Mouse (Mus musculus) forebrain, embryonic 16.5 days (tissue): Measurements from ENCODE around the gene Sorl1. TPM values are rescaled to one million over a fixed set of nuclear protein-coding genes. Genes with fewer than 3 reads are reported as not detected.

Experiments
- ATAC-seq: fragments of 200-750 bp; cut with Nextera tagmentation; 2 replicates; pipeline ENCODE4 v1.8.0; 2017; ENCODE audit warnings: mild to moderate bottlenecking, moderate library complexity
- H3K27ac ChIP-seq: fragments of 300-500 bp; sonication (generic); 2 replicates; pipeline ENCODE4 v1.5.1; 2014; ENCODE audit warnings: low read length, control low read depth
- H3K27me3 ChIP-seq: fragments of 300-500 bp; sonication (generic); replicated peaks from 2 replicates; pipeline ENCODE4 v1.6.1; 2014; ENCODE audit warnings: low read length; ENCODE audit not compliant: control insufficient read depth, insufficient read depth
- H3K36me3 ChIP-seq: fragments of 300-500 bp; sonication (generic); 2 replicates; pipeline ENCODE4 v1.6.1; 2014; ENCODE audit not compliant: control insufficient read depth, insufficient read depth
- H3K4me1 ChIP-seq: fragments of 300-500 bp; sonication (generic); replicated peaks from 2 replicates; pipeline ENCODE4 v1.6.1; 2014; ENCODE audit warnings: low read length; ENCODE audit not compliant: control insufficient read depth, insufficient read depth
- H3K4me2 ChIP-seq: fragments of 300-500 bp; sonication (generic); 2 replicates; pipeline ENCODE4 v1.6.1; 2014; ENCODE audit warnings: mild to moderate bottlenecking, low read length, control low read depth
- H3K4me3 ChIP-seq: fragments of 300-500 bp; sonication (generic); replicated peaks from 2 replicates; pipeline ENCODE4 v1.5.1; 2014; ENCODE audit warnings: mild to moderate bottlenecking, low read length, control low read depth
- H3K9ac ChIP-seq: fragments of 300-500 bp; sonication (generic); replicated peaks from 2 replicates; pipeline ENCODE4 v1.6.1; 2014; ENCODE audit warnings: low read depth, low read length, control low read depth
- H3K9me3 ChIP-seq: fragments of 300-500 bp; sonication (generic); 2 replicates; pipeline ENCODE4 v1.6.1; 2016; ENCODE audit warnings: low read length; ENCODE audit not compliant: control insufficient read depth
- WGBS: fragments of 180-500 bp; shearing (Covaris S2); extraction: QIAGEN DNeasy Blood & Tissue Kit; methylation state at CpG from one replicate; pipeline ENCODE4 v1.1.7; 2014; 5-methylcytosine and 5-hydroxymethylcytosine counted together
- polyA plus RNA-seq: library from polyadenylated mRNA; unstranded; fragments of >200 nt; fragmentation: Nextera tagmentation; extraction: Ambion mirVana; gene quantifications from 2 replicates; pipeline ENCODE4 v1.2.1, GENCODE M21; 2015

Gene Sorl1
- polyA plus RNA-seq, 1 experiment from 2014 or later, result 14.6 TPM

DNA sequence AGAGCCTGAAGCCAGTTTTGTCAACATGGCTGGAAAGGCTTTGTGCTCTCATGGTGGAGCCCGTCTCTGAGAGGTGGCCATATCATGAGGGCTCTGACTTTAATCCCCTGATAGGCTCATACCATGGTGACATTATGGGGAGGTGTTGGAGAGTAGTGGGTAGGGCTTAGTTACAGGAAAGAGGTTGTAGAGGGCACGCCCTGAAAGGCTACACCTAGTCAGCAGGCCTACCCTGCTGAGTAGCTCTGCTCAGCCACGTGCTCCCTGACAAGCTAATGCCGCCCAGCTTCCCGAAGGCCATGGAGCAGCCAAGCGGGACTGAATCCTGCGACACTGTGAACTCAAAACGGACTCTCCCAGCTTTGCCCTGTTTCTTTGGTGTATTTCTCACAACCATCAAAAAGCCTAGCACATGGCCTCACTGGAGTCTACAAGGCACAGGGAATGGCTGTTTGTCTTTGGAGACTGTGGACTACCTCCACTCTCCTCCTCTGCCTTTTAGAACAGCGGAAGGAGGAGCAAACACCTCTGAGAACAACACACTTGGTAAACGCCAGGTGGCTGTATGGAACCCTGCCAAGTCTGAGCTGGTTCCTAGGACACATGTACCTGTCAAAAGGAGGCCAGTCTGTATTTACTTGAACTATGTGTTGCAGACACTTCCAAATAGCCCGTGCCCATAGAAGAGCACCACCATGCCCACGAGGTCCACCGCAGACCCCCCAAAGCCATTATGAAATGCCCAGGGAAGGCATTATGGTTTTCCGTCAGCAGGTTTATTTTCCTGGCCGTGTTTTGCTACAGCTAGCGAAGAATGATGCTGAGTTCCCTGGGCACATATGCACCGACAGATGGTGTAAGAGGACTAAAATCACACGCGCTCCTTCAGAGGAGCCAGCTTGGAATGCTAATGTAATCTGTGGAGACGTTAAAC, 69.5 kb downstream of the Sorl1 start:
- Histone ChIP-seq H3K9me3 (no peaks in the 10 kb centered on the region; the same call in 1 of the 2 replicates), H3K4me3 (no peak overlapping the region), H3K9ac (no peak overlapping the region), H3K4me1 (peaks cover 30% of the 10 kb centered on the region), H3K4me2 (peak overlapping the region; percentile 18; the same call in 1 of the 2 replicates), H3K27ac (peak overlapping the region; percentile 85), H3K36me3 (0 out of 2 replicates have a peak, but pooled peaks cover 3% of the 10 kb centered on the region), H3K27me3 (no peaks in the 10 kb centered on the region)
- ATAC-seq, result peak; percentile 94
- 44% methylated on average over 20 of the region's 20 CpGs for WGBS

DNA sequence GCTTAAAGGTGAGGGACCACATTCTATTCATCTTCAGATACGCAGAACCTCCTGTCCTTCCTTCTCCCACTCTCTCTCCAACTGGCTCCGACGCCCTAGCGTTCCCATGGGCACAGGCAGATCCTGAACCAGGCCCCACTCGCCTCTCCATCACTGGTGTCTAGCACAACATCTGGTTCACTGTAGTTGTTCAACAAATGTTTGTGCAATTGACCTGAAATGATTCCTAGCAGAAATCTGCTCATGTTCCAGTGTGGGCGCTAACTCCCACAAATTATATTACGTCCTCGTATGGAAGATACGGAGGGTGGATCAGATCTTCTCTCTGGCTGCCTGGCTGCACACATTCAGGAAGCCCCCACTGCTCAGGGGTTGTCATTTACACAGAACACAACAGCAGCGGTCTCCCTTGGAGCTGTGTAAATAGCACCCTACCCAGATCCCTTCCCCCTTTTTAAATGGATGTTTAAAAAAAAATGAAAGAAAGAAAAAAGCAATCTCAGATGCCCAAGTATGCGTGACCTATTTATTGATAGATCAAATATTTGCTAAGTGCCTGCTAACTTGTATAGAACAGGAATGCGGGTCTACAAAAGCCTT, 70.4 kb downstream of the Sorl1 start:
- no peak overlapping the region for H3K4me3 ChIP-seq
- H3K4me2 ChIP-seq, result no peak overlapping the region
- H3K9me3 ChIP-seq, result no peaks in the 10 kb centered on the region; the same call in 1 of the 2 replicates
- H3K36me3 ChIP-seq, result 0 out of 2 replicates have a peak, but pooled peaks cover 3% of the 10 kb centered on the region
- H3K27me3 ChIP-seq, result no peaks in the 10 kb centered on the region
- H3K4me1 ChIP-seq, result peaks cover 30% of the 10 kb centered on the region
- 52% methylated on average over 12 of the region's 12 CpGs for WGBS
- no peak for ATAC-seq
- peak overlapping the region; percentile 84 for H3K27ac ChIP-seq
- H3K9ac ChIP-seq, result no peak overlapping the region

DNA sequence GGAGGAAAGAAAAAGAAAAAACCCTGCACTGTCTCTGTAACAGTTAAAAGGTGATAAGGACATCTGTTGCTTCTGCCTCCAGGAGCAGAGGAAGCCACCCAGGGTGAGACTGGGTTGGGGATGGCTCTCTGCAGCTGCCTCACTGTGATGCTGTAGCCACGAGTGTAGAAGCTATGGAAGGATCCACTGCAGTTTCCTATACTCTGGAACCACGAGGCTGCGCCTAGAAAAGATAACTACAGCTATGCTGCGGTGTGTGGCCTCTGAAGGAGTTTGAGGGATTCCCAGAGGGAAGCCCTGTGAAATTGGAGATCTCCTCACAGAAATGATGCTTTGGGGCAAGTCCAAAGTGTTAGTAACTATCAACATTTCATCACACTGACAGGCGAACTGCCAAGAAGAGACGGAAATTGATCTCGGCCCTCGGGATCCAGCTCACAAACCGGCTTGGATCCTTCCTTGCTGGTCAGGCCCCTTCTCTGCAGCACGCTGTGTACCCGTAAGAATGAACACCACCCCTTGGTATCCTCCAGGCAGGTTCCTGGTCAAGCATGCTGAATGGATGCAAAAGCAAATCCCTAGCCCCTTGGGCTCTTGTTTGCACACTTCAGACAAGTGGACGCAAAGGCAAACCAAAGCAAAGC, 71.3 kb downstream of the Sorl1 start:
- Histone ChIP-seq H3K4me2 (no peak overlapping the region), H3K4me1 (peaks cover 30% of the 10 kb centered on the region), H3K9ac (no peak overlapping the region), H3K27ac (no peak overlapping the region), H3K4me3 (no peak overlapping the region), H3K36me3 (0 out of 2 replicates have a peak, but pooled peaks cover 3% of the 10 kb centered on the region), H3K9me3 (no peaks in the 10 kb centered on the region; the same call in 1 of the 2 replicates), H3K27me3 (no peaks in the 10 kb centered on the region)
- no peak for ATAC-seq
- 59% methylated on average over 12 of the region's 12 CpGs for WGBS

DNA sequence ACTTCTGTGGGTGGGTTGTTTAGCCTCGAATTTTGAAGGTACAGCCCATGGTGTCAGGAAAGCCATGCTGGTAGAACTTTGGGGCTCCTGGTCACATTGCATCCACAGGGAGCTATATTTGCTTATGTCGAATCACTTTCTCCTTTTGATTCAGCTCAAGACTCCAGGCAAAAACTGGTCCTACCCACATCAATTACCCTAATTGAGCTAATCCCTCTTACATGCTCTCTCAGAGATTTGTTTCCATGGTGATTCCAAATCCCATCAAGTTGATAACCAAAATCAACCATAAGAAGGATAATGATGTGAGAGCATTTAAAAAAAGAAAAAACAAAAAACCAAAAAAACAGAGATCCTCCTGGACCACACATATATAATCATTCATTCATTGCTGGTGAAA, 75.6 kb downstream of the Sorl1 start:
- 5% methylated on average over 2 of the region's 2 CpGs for WGBS
- no peak overlapping the region for H3K27ac ChIP-seq
- H3K4me1 ChIP-seq, result peaks cover 10% of the 10 kb centered on the region; the same call in 1 of the 2 replicates
- no peak for ATAC-seq
- H3K9ac ChIP-seq, result no peak overlapping the region
- no peaks in the 10 kb centered on the region; the same call in 1 of the 2 replicates for H3K9me3 ChIP-seq
- no peak overlapping the region for H3K4me3 ChIP-seq
- peaks cover 3% of the 10 kb centered on the region for H3K36me3 ChIP-seq
- H3K27me3 ChIP-seq, result no peaks in the 10 kb centered on the region
- H3K4me2 ChIP-seq, result no peak overlapping the region

DNA sequence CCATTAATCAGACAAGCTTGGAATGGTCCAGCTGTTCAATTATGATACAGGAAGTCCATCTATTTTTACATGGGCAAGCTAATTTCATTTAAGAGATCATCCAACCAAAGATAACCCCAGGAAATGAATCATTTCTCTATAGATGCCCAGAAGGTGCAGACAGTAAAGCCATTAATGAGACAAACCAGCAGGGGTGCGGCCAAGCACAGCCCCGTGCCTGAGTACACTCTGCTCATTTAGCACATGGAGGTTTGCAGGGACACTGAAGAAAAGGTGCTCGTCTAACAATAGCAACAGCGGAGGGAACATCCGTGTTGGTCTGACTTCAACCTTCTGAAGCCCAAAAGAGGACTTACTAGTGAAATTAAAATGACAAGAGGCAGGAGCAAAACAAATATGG, 76.3 kb downstream of the Sorl1 start:
- Histone ChIP-seq H3K27me3 (no peaks in the 10 kb centered on the region), H3K4me1 (peaks cover 4% of the 10 kb centered on the region; the same call in 1 of the 2 replicates), H3K4me2 (no peak overlapping the region), H3K9ac (no peak overlapping the region), H3K9me3 (no peaks in the 10 kb centered on the region; the same call in 1 of the 2 replicates), H3K27ac (no peak overlapping the region), H3K4me3 (no peak overlapping the region), H3K36me3 (peaks cover 5% of the 10 kb centered on the region)
- 26% methylated on average over 5 of the region's 5 CpGs for WGBS
- no peak for ATAC-seq

DNA sequence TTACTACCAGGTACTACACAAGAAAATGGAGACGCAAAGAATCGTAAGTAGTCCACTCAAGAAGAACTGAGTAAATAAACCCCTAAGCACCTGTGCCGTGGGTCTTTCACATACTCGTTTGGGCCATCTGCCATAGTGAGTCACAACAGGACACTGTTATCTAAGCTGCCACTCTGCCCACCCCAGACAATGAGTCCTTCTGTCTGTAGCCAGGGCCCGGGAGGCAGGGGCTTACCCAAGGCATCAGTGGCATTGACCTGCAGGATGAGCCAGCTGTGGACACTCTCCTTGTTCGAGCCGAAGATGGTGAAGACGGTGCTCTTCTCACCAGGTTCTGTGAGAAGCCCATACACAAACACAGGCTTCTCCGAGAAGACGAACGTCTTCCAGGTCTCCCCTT, 77.8 kb downstream of the Sorl1 start:
- H3K27me3 ChIP-seq, result no peaks in the 10 kb centered on the region
- H3K36me3 ChIP-seq, result peaks cover 5% of the 10 kb centered on the region
- no peak overlapping the region for H3K4me2 ChIP-seq
- no peak overlapping the region for H3K9ac ChIP-seq
- ATAC-seq, result no peak
- H3K9me3 ChIP-seq, result no peaks in the 10 kb centered on the region; the same call in 1 of the 2 replicates
- 89% methylated on average over 11 of the region's 11 CpGs for WGBS
- H3K27ac ChIP-seq, result no peak overlapping the region
- H3K4me3 ChIP-seq, result no peak overlapping the region
- H3K4me1 ChIP-seq, result no peaks in the 10 kb centered on the region

DNA sequence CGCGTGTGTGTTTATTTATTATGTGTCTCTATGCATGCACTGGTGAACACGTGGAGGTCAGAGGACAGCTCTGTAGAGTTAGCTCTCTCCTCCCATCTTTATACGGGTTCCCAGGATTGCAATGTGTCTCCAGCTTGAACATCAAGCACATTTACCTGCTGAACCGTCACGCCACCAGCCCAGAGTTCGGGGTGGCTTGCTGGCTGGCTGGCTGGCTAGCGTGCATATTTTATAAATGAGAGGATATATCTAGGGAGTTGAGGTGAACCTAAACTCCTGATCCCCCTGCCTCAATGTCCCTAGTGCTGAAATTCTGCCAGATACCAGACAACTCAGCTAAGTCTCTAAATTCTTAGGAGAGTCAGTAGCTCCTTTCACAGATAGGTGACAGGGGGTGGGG, 79.4 kb downstream of the Sorl1 start:
- ATAC-seq, result no peak
- H3K4me2 ChIP-seq, result no peak overlapping the region

DNA sequence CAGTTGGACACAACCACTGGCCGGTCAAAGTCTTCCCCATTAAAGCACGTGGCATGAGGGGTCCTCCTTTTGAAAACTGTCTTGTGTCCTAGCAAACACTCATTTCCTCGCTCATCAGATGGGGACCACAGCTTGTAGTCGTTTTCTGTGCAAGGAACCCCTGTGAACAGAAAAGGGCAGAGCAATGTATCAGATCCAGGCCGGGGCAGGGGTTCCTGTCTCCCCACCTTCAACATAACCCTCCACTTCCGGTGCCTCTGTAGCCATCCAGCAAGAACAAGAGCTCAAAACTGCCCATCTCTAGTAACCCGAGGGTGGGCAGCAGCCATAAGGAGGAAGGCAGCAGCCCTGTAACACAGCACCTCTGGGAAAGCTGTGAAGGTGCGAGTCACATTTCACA, 80.2 kb downstream of the Sorl1 start:
- WGBS, result 92% methylated on average over 8 of the region's 8 CpGs
- no peak overlapping the region for H3K27ac ChIP-seq
- H3K36me3 ChIP-seq, result peaks cover 5% of the 10 kb centered on the region
- ATAC-seq, result no peak
- H3K9ac ChIP-seq, result no peak overlapping the region
- 0 out of 2 replicates have a peak, but pooled peaks cover 7% of the 10 kb centered on the region for H3K4me1 ChIP-seq
- H3K27me3 ChIP-seq, result no peaks in the 10 kb centered on the region
- no peak overlapping the region for H3K4me2 ChIP-seq
- H3K4me3 ChIP-seq, result no peak overlapping the region
- H3K9me3 ChIP-seq, result no peaks in the 10 kb centered on the region

More for the DNA sequence above, 79.4 kb downstream of the Sorl1 start:
- Histone ChIP-seq H3K27ac (no peak overlapping the region), H3K27me3 (no peaks in the 10 kb centered on the region), H3K9me3 (no peaks in the 10 kb centered on the region), H3K4me3 (no peak overlapping the region), H3K4me1 (0 out of 2 replicates have a peak, but pooled peaks cover 3% of the 10 kb centered on the region), H3K9ac (no peak overlapping the region), H3K36me3 (peaks cover 5% of the 10 kb centered on the region)
- 95% methylated on average over 8 of the region's 8 CpGs for WGBS
